Comparison of ENCODE assay signal across 19 mouse cellular contexts in the genomic region with DNA sequence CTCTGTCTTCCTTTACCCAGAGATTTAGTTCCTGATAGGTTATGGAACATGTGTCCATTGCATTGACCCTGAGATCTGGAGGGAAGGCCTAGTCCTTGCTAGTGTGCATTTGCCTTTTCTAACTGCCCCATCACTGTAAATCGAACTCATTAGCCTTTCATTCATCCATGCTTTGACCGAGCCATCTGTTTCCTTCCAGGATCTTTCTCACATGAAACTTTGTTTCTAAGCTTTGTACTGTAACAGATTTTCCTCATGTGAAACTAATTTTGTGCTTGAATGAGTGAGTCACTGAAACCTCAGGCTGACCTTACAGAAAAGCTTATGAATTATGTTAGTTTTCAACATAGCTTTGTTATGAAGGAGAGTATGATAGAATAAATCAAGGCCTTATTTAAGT.
DNase-seq lines count a peak whose midpoint lies in the region; ATAC-seq and TF ChIP-seq lines count a peak whose summit lies in the region.
"Had no signal": no experiment of that assay in that cellular context is flagged by ENCODE, and none has a peak within 500 bp of the region (broad histone marks: within the 10 kb centered on the region; RNA-seq: fewer than 3 reads in every experiment).

No protein-coding gene starts in this region.

- 73% methylated on average over 2 of the region's 2 CpGs for WGBS in limb, embryonic 14.5 days
- 90% methylated on average over 2 of the region's 2 CpGs for WGBS in limb, embryonic 10.5 days
- 84% methylated on average over 2 of the region's 2 CpGs for WGBS in lung, postnatal 0 days

- TF ChIP-seq EP300 in lung, postnatal 0 days (IDR thresholded peaks at IDR 0.05), result no peak

- H3K27me3 ChIP-seq in limb, embryonic 14.5 days (ENCODE audit: control insufficient read depth, insufficient read depth, low read length), result no peaks in the 10 kb centered on the region
- no peaks in the 10 kb centered on the region for H3K27me3 ChIP-seq in limb, embryonic 10.5 days (ENCODE audit: low read depth, poor library complexity, severe bottlenecking)
- no peaks in the 10 kb centered on the region for H3K27me3 ChIP-seq in lung, postnatal 0 days (replicated peaks; ENCODE audit: insufficient read depth, low read length)
- H3K27me3 ChIP-seq: embryonic facial prominence, embryonic 13.5 days; forebrain, embryonic 13.5 days; forebrain, embryonic 15.5 days had no signal

- DNase-seq in adrenal gland, adult 2 months, result peak; percentile 1
- no peak for DNase-seq in adrenal gland, adult 8-10 months
- peak; percentile 17 for DNase-seq in limb, embryonic 14.5 days (ENCODE audit: low spot score)
- DNase-seq in limb, embryonic 10.5 days (ENCODE audit: low spot score), result no peak
- DNase-seq in 3T3-L1 (ENCODE audit: low read depth, low spot score) (peak; percentile 4), NIH3T3 (ENCODE audit: low read depth) (peak; percentile 29)
- no peak for DNase-seq in lung, postnatal 0 days (ENCODE audit: low spot score)
- no peak for DNase-seq in gastrocnemius, postnatal 25 days
- DNase-seq: adrenal gland, postnatal 10 days; adrenal gland, postnatal 25 days; cerebellum, adult 11 months; cerebellum, adult 18-20 months; cerebellum, adult 8-10 months; cerebellum, adult 9-11 months; cerebellum, postnatal 25 days; forebrain, postnatal 0 days had no signal

- no peak overlapping the region for H3K27ac ChIP-seq in limb, embryonic 14.5 days (replicated peaks; ENCODE audit: low read depth, low read length)
- H3K27ac ChIP-seq in limb, embryonic 10.5 days, result no peak overlapping the region
- H3K27ac ChIP-seq in lung, postnatal 0 days (ENCODE audit: low read length), result no peak overlapping the region
- H3K27ac ChIP-seq: embryonic facial prominence, embryonic 13.5 days; forebrain, embryonic 13.5 days; forebrain, embryonic 15.5 days had no signal

- TF ChIP-seq CTCF in lung, postnatal 0 days (IDR thresholded peaks at IDR 0.05), result no peak

- H3K9me3 ChIP-seq in limb, embryonic 14.5 days (ENCODE audit: control insufficient read depth, low read length), result no peaks in the 10 kb centered on the region
- no peaks in the 10 kb centered on the region for H3K9me3 ChIP-seq in limb, embryonic 10.5 days (replicated peaks)
- H3K9me3 ChIP-seq in lung, postnatal 0 days (ENCODE audit: low read length), result no peaks in the 10 kb centered on the region
- H3K9me3 ChIP-seq: embryonic facial prominence, embryonic 13.5 days; forebrain, embryonic 13.5 days; forebrain, embryonic 15.5 days had no signal

- TF ChIP-seq POLR2A in limb, embryonic 14.5 days (IDR thresholded peaks at IDR 0.05; ENCODE audit: borderline replicate concordance, extremely low read depth, insufficient read depth, insufficient read length), result no peak

- no peaks in the 10 kb centered on the region for H3K4me1 ChIP-seq in limb, embryonic 14.5 days (ENCODE audit: control insufficient read depth, insufficient read depth, low read length)
- H3K4me1 ChIP-seq in limb, embryonic 10.5 days, result no peaks in the 10 kb centered on the region
- H3K4me1 ChIP-seq in lung, postnatal 0 days (ENCODE audit: insufficient read depth, low read depth, low read length), result no peaks in the 10 kb centered on the region
- H3K4me1 ChIP-seq: embryonic facial prominence, embryonic 13.5 days; forebrain, embryonic 13.5 days; forebrain, embryonic 15.5 days had no signal

- H3K4me2 ChIP-seq in limb, embryonic 14.5 days (replicated peaks; ENCODE audit: low read depth, low read length, severe bottlenecking), result no peak overlapping the region
- no peak overlapping the region for H3K4me2 ChIP-seq in lung, postnatal 0 days (replicated peaks; ENCODE audit: low read depth, low read length)
- H3K4me2 ChIP-seq: embryonic facial prominence, embryonic 13.5 days; forebrain, embryonic 13.5 days; forebrain, embryonic 15.5 days had no signal

- H3K4me3 ChIP-seq in limb, embryonic 14.5 days (replicated peaks; ENCODE audit: low read length), result no peak overlapping the region
- H3K4me3 ChIP-seq in limb, embryonic 10.5 days, result no peak overlapping the region
- H3K4me3 ChIP-seq in lung, postnatal 0 days (ENCODE audit: low read depth, low read length), result no peak overlapping the region
- H3K4me3 ChIP-seq: embryonic facial prominence, embryonic 13.5 days; forebrain, embryonic 13.5 days; forebrain, embryonic 15.5 days had no signal

- no peak for ATAC-seq in limb, embryonic 14.5 days (ENCODE audit: low FRiP score, low read depth)
- no peak for ATAC-seq in lung, postnatal 0 days
- ATAC-seq: forebrain, embryonic 13.5 days; forebrain, embryonic 15.5 days; forebrain, postnatal 0 days had no signal

- H3K9ac ChIP-seq in limb, embryonic 14.5 days (ENCODE audit: low read depth, low read length, severe bottlenecking), result no peak overlapping the region
- no peak overlapping the region for H3K9ac ChIP-seq in lung, postnatal 0 days (replicated peaks; ENCODE audit: low read depth)
- H3K9ac ChIP-seq: embryonic facial prominence, embryonic 13.5 days; forebrain, embryonic 13.5 days; forebrain, embryonic 15.5 days; forebrain, postnatal 0 days had no signal

- no peaks in the 10 kb centered on the region for H3K36me3 ChIP-seq in limb, embryonic 14.5 days (ENCODE audit: control insufficient read depth, insufficient read depth, low read length)
- H3K36me3 ChIP-seq in limb, embryonic 10.5 days, result no peaks in the 10 kb centered on the region
- no peaks in the 10 kb centered on the region for H3K36me3 ChIP-seq in lung, postnatal 0 days (ENCODE audit: insufficient read depth, low read length)
- H3K36me3 ChIP-seq: embryonic facial prominence, embryonic 13.5 days; forebrain, embryonic 15.5 days had no signal

Comparison
In these comparisons a context has a peak if more than half of its experiments do, and no peak if none do; other contexts are left out.
1. DNase-seq: peak in adrenal gland, adult 2 months (single experiment), limb, embryonic 14.5 days (single experiment), 3T3-L1 (single experiment) and NIH3T3 (single experiment); none in adrenal gland, adult 8-10 months (single experiment), limb, embryonic 10.5 days (single experiment), lung, postnatal 0 days (single experiment) and gastrocnemius, postnatal 25 days (single experiment).